Mouse (Mus musculus) embryonic fibroblast, embryonic 13.5 days (primary cell): ENCODE data around the gene Aldh9a1.

Experiments used
- CTCF ChIP-seq: IDR thresholded peaks from 2 replicates; pipeline ENCODE4 v1.5.1; 2011; ENCODE audit warnings: mild to moderate bottlenecking, control low read depth, low read length, moderate library complexity, borderline replicate concordance; ENCODE audit not compliant: insufficient read depth
- POLR2A ChIP-seq: IDR thresholded peaks from 2 replicates; pipeline ENCODE4 v1.6.1; 2011; ENCODE audit warnings: low read depth, mild to moderate bottlenecking, control low read depth, low read length, moderate library complexity

- TF ChIP-seq CTCF, result no peak
- TF ChIP-seq POLR2A, result no peak
Measured at GRCm38 (mm10) chr1:167409601-167410000, 59.8 kb downstream of the Aldh9a1 start.
